Mouse (Mus musculus): Measurements from ENCODE around the gene Klk5.

The Klk5 gene

DNA sequence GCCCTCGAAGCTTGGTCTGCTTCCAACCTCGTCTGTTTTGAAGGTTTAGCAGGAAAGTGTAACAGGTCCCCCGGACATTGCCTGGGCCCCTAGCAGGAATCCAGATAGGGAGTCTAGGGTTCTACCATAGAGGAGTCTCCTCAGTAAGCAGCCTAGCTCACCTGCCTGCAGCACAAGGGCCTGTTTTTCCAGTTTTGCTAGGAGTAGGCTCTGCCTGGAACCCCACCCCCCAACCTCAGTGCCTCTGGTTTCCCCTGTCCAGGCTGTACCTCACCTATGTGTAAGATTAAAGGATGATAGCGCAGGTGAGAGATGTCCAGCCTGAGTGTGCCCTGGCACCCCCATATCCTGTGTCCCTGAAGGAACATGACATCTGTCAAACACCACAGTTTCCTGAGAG is 34.7 kb downstream of the Klk5 start:
- DNase-seq (ENCODE audit: low read depth): no peak

GRCm38 (mm10) chr7:43878281-43878680 is 36.5 kb downstream of the Klk5 start:
- DNase-seq (ENCODE audit: low read depth): no peak

DNA sequence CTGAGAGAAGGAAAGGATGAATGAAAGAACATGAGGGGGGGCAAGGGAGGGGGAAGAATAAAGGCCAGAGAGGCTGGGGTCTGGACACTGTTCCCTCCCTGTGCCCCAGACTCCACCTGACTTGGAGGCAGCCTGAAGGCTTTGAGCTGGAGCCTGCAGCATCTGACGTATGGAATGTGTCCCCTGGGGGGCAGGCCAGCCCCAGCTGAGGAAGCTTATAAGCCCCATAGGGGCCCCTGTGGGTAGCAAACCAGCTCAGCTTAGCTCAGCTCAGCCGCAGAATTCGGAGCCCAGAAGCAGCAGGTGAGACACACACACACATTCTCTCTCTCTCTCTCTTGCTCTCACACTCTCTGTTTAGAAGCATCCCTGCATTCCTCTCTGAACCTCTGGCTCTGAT is 39.1 kb downstream of the Klk5 start, which contains the start of gene Klk4:
TSS of gene Klk4 (plus strand) at position 249 of the 400 bp plus-strand sequence.
- DNase-seq (ENCODE audit: low read depth): no peak

DNA sequence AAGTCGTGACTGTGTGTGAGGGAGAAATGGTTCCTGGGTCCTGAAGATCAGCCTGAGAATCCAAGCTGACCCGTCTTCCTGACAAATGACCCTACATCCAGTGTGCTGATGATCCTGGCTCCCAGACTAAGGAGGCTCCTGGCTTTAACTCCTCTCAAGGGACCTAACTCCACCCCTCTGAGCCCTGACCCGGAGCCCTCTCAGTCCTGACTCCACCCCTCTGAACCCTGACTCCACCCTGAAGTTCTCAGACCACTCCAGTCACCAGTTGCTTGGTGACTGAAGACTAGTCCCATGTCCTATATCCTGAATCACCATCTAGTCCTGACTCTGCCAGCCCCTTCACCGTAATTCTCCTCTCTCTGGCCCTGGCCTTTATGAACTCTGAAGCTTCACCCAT is 40.6 kb downstream of the Klk5 start:
- no peak for DNase-seq (ENCODE audit: low read depth)

- no peak for DNase-seq (ENCODE audit: low read depth)
Measured at GRCm38 (mm10) chr7:43882811-43883210, 41.0 kb downstream of the Klk5 start.

DNA sequence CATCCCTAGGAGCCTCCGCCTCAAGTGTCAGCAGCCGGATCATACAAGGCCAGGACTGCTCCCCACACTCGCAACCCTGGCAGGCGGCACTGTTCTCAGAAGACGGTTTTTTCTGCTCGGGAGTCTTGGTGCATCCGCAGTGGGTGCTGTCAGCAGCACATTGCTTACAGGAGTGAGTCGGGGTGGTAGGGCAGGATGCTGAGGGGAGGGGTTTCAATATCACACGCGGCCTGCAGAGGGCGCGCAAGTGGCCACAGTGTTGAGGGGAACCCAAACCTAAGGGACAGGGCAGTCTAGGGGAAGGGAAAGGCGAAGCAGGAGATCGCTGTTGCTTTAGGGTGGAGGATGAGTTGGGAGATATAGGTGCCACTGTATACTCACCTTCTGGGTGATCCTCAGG is 41.8 kb downstream of the Klk5 start:
- DNase-seq (ENCODE audit: low read depth): peak; percentile 58

GRCm38 (mm10) chr7:43891365-43891764 is 49.6 kb downstream of the Klk5 start:
- DNase-seq (ENCODE audit: low read depth): no peak

GRCm38 (mm10) chr7:43891788-43892187 is 50.0 kb downstream of the Klk5 start:
- no peak for DNase-seq (ENCODE audit: low read depth)

DNA sequence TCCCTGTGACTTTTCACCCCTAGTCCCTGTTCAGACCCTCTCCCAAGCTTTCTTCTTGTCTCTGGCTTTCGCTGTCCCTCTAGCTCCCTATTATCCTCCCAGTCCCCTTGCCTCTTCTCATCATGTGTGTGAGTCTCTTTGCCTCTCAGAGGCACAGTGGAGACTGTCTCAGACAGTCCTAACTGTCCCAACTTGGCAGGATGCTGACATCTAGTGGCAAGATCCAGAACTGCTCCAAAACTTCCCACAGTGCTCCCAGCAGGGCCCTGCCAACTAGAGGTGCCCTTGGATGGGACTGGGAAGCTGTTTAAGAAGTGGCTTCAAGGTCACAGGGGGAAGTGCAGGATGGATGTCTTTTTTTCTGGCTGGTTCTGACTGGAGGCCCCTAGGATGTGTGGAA is 53.1 kb downstream of the Klk5 start:
- DNase-seq (ENCODE audit: low read depth): peak; percentile 82

Data from induced T-regulatory cell, adult 2 months (primary cell).